Mouse (Mus musculus): Measurements from ENCODE around the gene Tcf19. TPM values are rescaled to one million over a fixed set of nuclear protein-coding genes. Genes with fewer than 3 reads are reported as not detected.
A peak's percentile ranks its signal among the peaks of the same experiment; 100 is the strongest.

The Tcf19 gene
- polyA plus RNA-seq, 1 experiment from 2014 or later, result 20.6 TPM

DNA sequence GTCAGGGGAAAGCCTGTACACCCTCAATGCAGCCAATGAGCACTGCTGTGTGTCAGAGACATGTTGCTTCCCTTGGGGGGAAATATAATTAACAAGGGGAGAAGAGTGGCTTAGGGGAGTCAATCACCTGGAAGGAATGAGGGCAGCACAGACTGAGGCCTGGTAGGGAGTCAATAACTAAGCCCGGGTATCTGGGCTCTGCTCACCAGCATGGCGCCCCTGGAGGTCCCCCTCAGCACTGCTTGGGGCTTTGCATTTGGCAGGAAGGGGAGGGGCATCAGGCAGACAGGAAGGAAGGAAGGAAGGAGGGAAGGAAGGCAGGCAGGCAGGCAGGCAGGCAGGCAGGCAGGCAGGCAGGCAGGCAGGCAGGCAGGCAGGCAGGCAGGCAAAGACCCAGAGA lies 30.8 kb upstream of the Tcf19 start:
- no peak overlapping the region for H3K4me3 ChIP-seq (ENCODE audit: low read depth, low read length)
- ATAC-seq, result no peak
- H3K9me3 ChIP-seq (ENCODE audit: low read length), result no peaks in the 10 kb centered on the region
- 0 out of 2 replicates have a peak, but pooled peaks cover 2% of the 10 kb centered on the region for H3K4me1 ChIP-seq (ENCODE audit: insufficient read depth)
- 67% methylated on average over 2 of the region's 2 CpGs for WGBS (ENCODE audit: insufficient replicate concordance)
- H3K36me3 ChIP-seq (replicated peaks; ENCODE audit: insufficient read depth, low read length), result no peaks in the 10 kb centered on the region
- H3K4me2 ChIP-seq (ENCODE audit: low read depth, low read length), result no peak overlapping the region
- no peak overlapping the region for H3K27ac ChIP-seq (ENCODE audit: low read depth)
- H3K27me3 ChIP-seq (ENCODE audit: insufficient read depth, low read length), result no peaks in the 10 kb centered on the region
- DNase-seq, result no peak
- no peak for TF ChIP-seq EP300 (IDR thresholded peaks at IDR 0.05; ENCODE audit: low read depth)
- TF ChIP-seq CTCF (IDR thresholded peaks at IDR 0.05; ENCODE audit: low read depth), result 0 out of 2 replicates have a peak, but pooled peaks have one; percentile 9
- no peak overlapping the region for H3K9ac ChIP-seq (replicated peaks)

GRCm38 (mm10) chr17:35544680-35545079 lies 28.1 kb upstream of the Tcf19 start:
- Histone ChIP-seq H3K4me1 (ENCODE audit: insufficient read depth) (no peaks in the 10 kb centered on the region), H3K9me3 (ENCODE audit: low read length) (no peaks in the 10 kb centered on the region), H3K27ac (ENCODE audit: low read depth) (no peak overlapping the region), H3K36me3 (replicated peaks; ENCODE audit: insufficient read depth, low read length) (no peaks in the 10 kb centered on the region), H3K4me3 (ENCODE audit: low read depth, low read length) (no peak overlapping the region), H3K27me3 (ENCODE audit: insufficient read depth, low read length) (no peaks in the 10 kb centered on the region), H3K4me2 (ENCODE audit: low read depth, low read length) (no peak overlapping the region), H3K9ac (replicated peaks) (no peak overlapping the region)
- WGBS (ENCODE audit: insufficient replicate concordance), result 37% methylated on average over 6 of the region's 6 CpGs
- TF ChIP-seq EP300 (IDR thresholded peaks at IDR 0.05; ENCODE audit: low read depth), result no peak
- TF ChIP-seq CTCF (IDR thresholded peaks at IDR 0.05; ENCODE audit: low read depth), result peak; percentile 77
- ATAC-seq (0 out of 2 replicates have a peak, but pooled peaks have one; percentile 38), DNase-seq (peak; percentile 51)

- no peak for ATAC-seq
- 51% methylated on average over 6 of the region's 6 CpGs for WGBS (ENCODE audit: insufficient replicate concordance)
These were observed 27.4 kb upstream of the Tcf19 start for GRCm38 (mm10) chr17:35544001-35544400.

GRCm38 (mm10) chr17:35543412-35543861 lies 26.8 kb upstream of the Tcf19 start:
- WGBS (ENCODE audit: insufficient replicate concordance), result 54% methylated on average over 14 of the region's 14 CpGs

More at GRCm38 (mm10) chr17:35544001-35544400, 27.4 kb upstream of the Tcf19 start:
- no peak for DNase-seq
- H3K4me2 ChIP-seq (ENCODE audit: low read depth, low read length), result no peak overlapping the region
- H3K9me3 ChIP-seq (ENCODE audit: low read length), result no peaks in the 10 kb centered on the region
- H3K4me1 ChIP-seq (ENCODE audit: insufficient read depth), result no peaks in the 10 kb centered on the region
- no peak overlapping the region for H3K4me3 ChIP-seq (ENCODE audit: low read depth, low read length)
- H3K36me3 ChIP-seq (replicated peaks; ENCODE audit: insufficient read depth, low read length), result no peaks in the 10 kb centered on the region
- H3K27me3 ChIP-seq (ENCODE audit: insufficient read depth, low read length), result no peaks in the 10 kb centered on the region
- no peak overlapping the region for H3K9ac ChIP-seq (replicated peaks)
- no peak overlapping the region for H3K27ac ChIP-seq (ENCODE audit: low read depth)
- TF ChIP-seq EP300 (IDR thresholded peaks at IDR 0.05; ENCODE audit: low read depth), result no peak
- no peak for TF ChIP-seq CTCF (IDR thresholded peaks at IDR 0.05; ENCODE audit: low read depth)

GRCm38 (mm10) chr17:35542761-35543411 lies 26.3 kb upstream of the Tcf19 start:
- Histone ChIP-seq H3K27ac (ENCODE audit: low read depth) (no peak overlapping the region), H3K9me3 (ENCODE audit: low read length) (no peaks in the 10 kb centered on the region)

More at GRCm38 (mm10) chr17:35543412-35543861, 26.8 kb upstream of the Tcf19 start:
- no peak for ATAC-seq
- Histone ChIP-seq H3K9me3 (ENCODE audit: low read length) (no peaks in the 10 kb centered on the region), H3K36me3 (replicated peaks; ENCODE audit: insufficient read depth, low read length) (no peaks in the 10 kb centered on the region), H3K9ac (replicated peaks) (no peak overlapping the region), H3K4me1 (ENCODE audit: insufficient read depth) (no peaks in the 10 kb centered on the region), H3K4me2 (ENCODE audit: low read depth, low read length) (no peak overlapping the region), H3K27me3 (ENCODE audit: insufficient read depth, low read length) (no peaks in the 10 kb centered on the region), H3K4me3 (ENCODE audit: low read depth, low read length) (no peak overlapping the region), H3K27ac (ENCODE audit: low read depth) (no peak overlapping the region)
- DNase-seq, result no peak
- TF ChIP-seq CTCF (IDR thresholded peaks at IDR 0.05; ENCODE audit: low read depth) (no peak), EP300 (IDR thresholded peaks at IDR 0.05; ENCODE audit: low read depth) (no peak)

DNA sequence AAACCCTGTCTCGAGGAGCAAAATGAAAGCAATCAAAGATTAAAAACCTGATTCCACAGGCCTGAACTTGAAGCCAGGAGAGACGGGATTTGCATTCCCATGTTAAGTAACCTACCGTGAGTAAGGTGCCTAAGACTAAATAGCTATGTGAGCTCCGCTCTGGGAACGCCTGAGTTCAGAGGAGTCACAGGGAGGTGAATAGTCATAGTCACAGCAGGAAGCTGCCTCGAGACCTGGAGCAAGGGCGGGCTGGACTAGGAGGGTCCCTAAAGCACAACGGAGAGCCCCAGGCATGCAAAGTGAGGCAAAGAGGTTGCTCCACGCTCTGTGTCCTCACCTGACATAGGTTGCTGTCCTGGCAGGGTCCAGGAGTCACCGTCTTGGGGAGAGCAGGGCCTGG lies 22.9 kb upstream of the Tcf19 start:
- H3K9ac ChIP-seq (replicated peaks), result no peak overlapping the region
- 54% methylated on average over 10 of the region's 10 CpGs for WGBS (ENCODE audit: insufficient replicate concordance)
- H3K4me1 ChIP-seq (ENCODE audit: insufficient read depth), result no peaks in the 10 kb centered on the region
- H3K4me2 ChIP-seq (ENCODE audit: low read depth, low read length), result no peak overlapping the region
- DNase-seq (no peak), ATAC-seq (no peak)
- no peaks in the 10 kb centered on the region for H3K27me3 ChIP-seq (ENCODE audit: insufficient read depth, low read length)
- no peak overlapping the region for H3K4me3 ChIP-seq (ENCODE audit: low read depth, low read length)
- H3K9me3 ChIP-seq (ENCODE audit: low read length), result no peaks in the 10 kb centered on the region
- H3K36me3 ChIP-seq (replicated peaks; ENCODE audit: insufficient read depth, low read length), result no peaks in the 10 kb centered on the region
- TF ChIP-seq CTCF (IDR thresholded peaks at IDR 0.05; ENCODE audit: low read depth) (no peak), EP300 (IDR thresholded peaks at IDR 0.05; ENCODE audit: low read depth) (no peak)
- H3K27ac ChIP-seq (ENCODE audit: low read depth), result no peak overlapping the region

More at GRCm38 (mm10) chr17:35542761-35543411, 26.3 kb upstream of the Tcf19 start:
- Histone ChIP-seq H3K27me3 (ENCODE audit: insufficient read depth, low read length) (no peaks in the 10 kb centered on the region), H3K4me3 (ENCODE audit: low read depth, low read length) (no peak overlapping the region), H3K4me2 (ENCODE audit: low read depth, low read length) (no peak overlapping the region), H3K4me1 (ENCODE audit: insufficient read depth) (no peaks in the 10 kb centered on the region), H3K9ac (replicated peaks) (no peak overlapping the region), H3K36me3 (replicated peaks; ENCODE audit: insufficient read depth, low read length) (no peaks in the 10 kb centered on the region)
- WGBS (ENCODE audit: insufficient replicate concordance), result 70% methylated on average over 15 of the region's 15 CpGs
- ATAC-seq, result no peak
- TF ChIP-seq EP300 (IDR thresholded peaks at IDR 0.05; ENCODE audit: low read depth) (no peak), CTCF (IDR thresholded peaks at IDR 0.05; ENCODE audit: low read depth) (no peak)
- DNase-seq, result no peak

Measured in liver, postnatal 0 days (tissue).